Mouse (Mus musculus) ES-Bruce4 (cell line): ENCODE results near the gene Dedd2.

Experiments
- CTCF ChIP-seq: IDR thresholded peaks from one replicate; pipeline ENCODE4 v1.8.1; 2011; ENCODE audit warnings: low read depth, low read length
- POLR2A ChIP-seq: IDR thresholded peaks from one replicate; pipeline ENCODE4 v1.8.1; 2011; ENCODE audit warnings: low read length; ENCODE audit not compliant: insufficient read depth

DNA sequence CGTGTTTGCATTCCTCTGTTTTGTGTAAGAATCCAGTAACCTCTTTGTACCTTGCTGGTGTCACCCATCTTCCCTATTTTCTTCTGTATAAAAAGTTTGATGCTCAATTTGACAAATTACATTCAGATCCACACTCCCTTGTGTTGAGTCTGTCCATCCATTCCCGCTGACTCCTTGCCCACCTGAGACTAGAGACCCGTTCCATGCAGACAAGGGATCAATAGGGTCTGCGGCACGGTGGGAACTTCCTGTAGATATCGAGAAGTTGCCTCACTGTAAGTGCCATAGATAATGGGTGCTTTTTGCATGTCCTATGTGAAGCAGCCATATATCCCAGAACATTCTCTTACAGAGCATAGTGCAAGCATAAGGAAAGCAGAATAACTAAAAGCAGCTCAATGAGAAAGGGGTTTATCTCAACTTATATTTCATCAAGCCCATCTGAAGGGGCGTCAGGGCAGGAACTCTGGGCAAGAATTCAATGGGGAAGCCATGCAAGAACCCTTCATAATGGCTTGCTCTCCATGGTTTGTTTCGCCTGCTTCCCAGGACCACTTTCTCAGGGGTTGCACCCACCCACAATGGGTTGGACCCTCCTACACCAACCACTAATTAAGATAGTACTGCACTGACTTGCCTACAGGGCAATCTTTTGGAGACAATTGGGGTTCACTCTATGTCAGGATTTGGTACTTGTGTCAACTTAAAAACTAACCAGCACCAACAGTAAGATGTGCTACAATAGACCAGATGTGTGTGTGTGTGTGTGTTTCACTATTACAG is 46.0 kb upstream of the Dedd2 start:
- no peak for TF ChIP-seq CTCF
- no peak for TF ChIP-seq POLR2A
